Mouse (Mus musculus): ENCODE measurements around the gene Prmt6. TPM values are rescaled to one million over a fixed set of nuclear protein-coding genes. Genes with fewer than 3 reads are reported as not detected.

Gene Prmt6
- polyA plus RNA-seq (2012; rRNA removed), result 16.7 and 17.3 TPM in 2 replicates

DNA sequence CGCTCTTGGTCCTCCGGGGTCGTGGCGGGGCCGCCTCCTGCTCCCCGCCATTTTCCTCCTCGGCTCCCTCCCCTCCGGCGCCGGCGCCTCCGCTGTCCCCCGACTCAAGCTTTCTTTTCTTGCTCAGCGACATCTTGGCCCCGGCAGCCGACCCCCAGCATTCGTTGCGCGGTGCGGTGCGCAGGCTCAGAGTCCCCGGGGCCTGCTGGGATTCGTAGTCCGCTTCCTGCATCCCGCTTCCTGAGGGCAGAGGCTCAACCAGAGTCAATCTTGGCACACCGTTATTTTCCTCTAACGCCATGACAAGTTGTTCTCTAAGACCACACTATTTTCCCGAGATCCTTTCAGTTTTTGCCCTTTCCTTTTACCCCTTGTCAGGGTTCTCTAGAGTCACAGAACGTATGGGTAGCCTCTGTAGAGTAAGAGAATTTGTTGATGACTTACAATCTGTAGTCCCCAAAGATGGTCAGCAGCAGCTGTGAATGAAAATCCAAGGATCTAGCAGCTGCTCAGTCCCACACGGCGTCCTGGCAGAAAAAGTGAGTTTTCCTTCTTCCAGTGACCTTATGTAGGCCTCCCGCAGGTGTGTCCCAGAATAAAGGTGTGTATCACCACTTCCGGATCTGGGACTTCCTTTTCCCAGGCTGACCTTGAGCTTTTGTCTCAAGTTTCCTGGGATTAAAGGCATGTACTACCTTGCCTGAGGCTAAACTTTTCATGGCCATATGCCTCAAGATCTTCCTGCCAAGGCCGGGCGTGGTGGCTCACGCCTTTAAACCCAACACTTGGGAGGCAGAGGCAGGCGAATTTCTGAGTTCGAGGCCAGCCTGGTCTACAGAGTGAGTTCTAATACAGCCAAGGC is at the start of gene Prmt6:
Gene Prmt6, minus strand, starts transcription at position 160 of the 862 bp plus-strand sequence.
- 19% methylated on average over 38 of the region's 38 CpGs for WGBS
- Histone ChIP-seq H3K27ac (ENCODE audit: insufficient read depth, low read length) (peak within 1 kb of the TSS; percentile 77), H3K27me3 (ENCODE audit: control insufficient read depth, insufficient read depth, low read length) (no peaks in the 10 kb centered on the region), H3K4me3 (replicated peaks; ENCODE audit: insufficient read depth, low read depth, low read length) (peak within 1 kb of the TSS; percentile 84), H3K4me1 (ENCODE audit: control insufficient read depth, insufficient read depth, low read length) (no peaks in the 10 kb centered on the region; the same call in 1 of the 2 replicates)
- peak; percentile 91 to 92 for DNase-seq
- TF ChIP-seq CTCF (IDR thresholded peaks at IDR 0.05; ENCODE audit: borderline replicate concordance, insufficient read depth, low read depth, low read length) (no peak), POLR2A (IDR thresholded peaks at IDR 0.05; ENCODE audit: borderline replicate concordance, insufficient read depth, low read length) (peak; percentile 58; the same call in 1 of the 2 replicates)

DNA sequence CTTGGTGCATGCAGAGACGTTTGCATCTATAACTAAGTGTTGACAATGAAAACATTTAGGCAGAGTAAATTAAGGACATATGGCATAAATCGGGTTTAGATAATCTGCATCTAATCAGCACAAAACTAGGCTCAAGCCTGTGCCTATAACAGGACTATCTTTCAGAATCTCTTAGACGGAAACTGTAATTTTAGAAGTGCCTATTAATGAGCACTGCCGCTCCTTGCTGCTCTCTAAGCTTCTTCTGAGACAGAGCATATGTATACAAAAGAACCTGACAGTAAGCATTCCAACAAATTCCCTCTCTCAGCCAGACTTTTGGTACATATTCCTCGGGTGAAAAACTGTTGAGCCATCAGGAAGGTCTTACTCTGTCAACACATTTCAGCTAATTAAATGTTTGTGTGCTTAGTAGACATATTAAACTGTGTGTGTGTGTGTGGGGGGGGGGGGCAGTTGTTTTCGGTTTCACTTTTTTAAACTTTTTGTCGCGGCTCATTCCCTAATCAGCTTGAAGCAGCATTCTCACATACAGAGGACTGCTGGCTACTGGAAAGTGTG is 39.8 kb upstream of the Prmt6 start:
- 89% methylated on average over 8 of the region's 8 CpGs for WGBS
- H3K27ac ChIP-seq (ENCODE audit: insufficient read depth, low read length), result no peak overlapping the region
- no peaks in the 10 kb centered on the region for H3K27me3 ChIP-seq (ENCODE audit: control insufficient read depth, insufficient read depth, low read length)
- no peak for DNase-seq
- H3K4me3 ChIP-seq (replicated peaks; ENCODE audit: insufficient read depth, low read depth, low read length), result no peak overlapping the region
- no peak for TF ChIP-seq CTCF (IDR thresholded peaks at IDR 0.05; ENCODE audit: borderline replicate concordance, insufficient read depth, low read depth, low read length)
- no peak for TF ChIP-seq POLR2A (IDR thresholded peaks at IDR 0.05; ENCODE audit: borderline replicate concordance, insufficient read depth, low read length)
- H3K4me1 ChIP-seq (ENCODE audit: control insufficient read depth, insufficient read depth, low read length), result no peaks in the 10 kb centered on the region

DNA sequence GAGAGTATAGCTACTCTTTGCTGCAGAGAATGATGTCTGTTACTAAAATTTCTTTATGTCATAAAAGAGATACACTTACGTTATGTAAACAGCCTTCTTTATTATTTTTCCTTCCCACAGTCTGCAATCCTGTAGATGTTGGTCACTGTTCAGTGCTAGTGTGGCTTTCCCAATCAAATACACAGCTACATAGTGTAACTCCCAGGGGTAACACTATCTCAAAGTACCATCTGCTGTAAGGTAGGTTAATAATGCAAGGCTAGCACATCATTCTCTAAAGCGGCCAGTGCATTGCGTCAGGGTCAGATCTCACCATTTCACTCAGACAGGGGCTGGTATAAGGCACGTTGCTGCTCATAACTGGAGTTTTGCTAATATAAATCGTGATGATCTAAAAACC is 31.9 kb upstream of the Prmt6 start:
- H3K27ac ChIP-seq (ENCODE audit: insufficient read depth, low read length), result no peak overlapping the region
- TF ChIP-seq POLR2A (IDR thresholded peaks at IDR 0.05; ENCODE audit: borderline replicate concordance, insufficient read depth, low read length), result no peak
- no peak for TF ChIP-seq CTCF (IDR thresholded peaks at IDR 0.05; ENCODE audit: borderline replicate concordance, insufficient read depth, low read depth, low read length)
- no peaks in the 10 kb centered on the region for H3K27me3 ChIP-seq (ENCODE audit: control insufficient read depth, insufficient read depth, low read length)
- no peaks in the 10 kb centered on the region for H3K4me1 ChIP-seq (ENCODE audit: control insufficient read depth, insufficient read depth, low read length)
- no peak for DNase-seq
- 89% methylated on average over 5 of the region's 5 CpGs for WGBS
- no peak overlapping the region for H3K4me3 ChIP-seq (replicated peaks; ENCODE audit: insufficient read depth, low read depth, low read length)

DNA sequence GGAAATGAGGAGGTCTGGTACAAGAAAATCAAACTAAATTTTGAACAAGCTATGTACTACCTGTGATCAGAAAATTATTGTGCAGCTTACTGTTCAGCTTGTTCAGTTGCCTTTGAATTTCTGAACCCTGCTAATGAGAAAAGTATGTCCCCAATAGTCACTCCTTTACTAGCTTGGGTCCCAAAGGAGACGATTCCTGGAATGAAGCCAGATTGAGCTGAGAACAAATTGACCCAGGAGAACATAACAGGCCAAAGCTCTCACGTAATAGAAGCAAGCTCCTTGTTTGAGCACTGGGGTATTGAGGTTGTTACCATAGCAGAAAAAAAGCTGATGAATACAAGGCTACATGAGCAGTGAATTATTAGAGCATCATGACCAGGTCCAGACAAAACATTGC is 17.0 kb upstream of the Prmt6 start:
- H3K4me1 ChIP-seq (ENCODE audit: control insufficient read depth, insufficient read depth, low read length), result no peaks in the 10 kb centered on the region
- DNase-seq, result no peak
- 29% methylated on average over 2 of the region's 2 CpGs for WGBS
- no peak overlapping the region for H3K27ac ChIP-seq (ENCODE audit: insufficient read depth, low read length)
- H3K27me3 ChIP-seq (ENCODE audit: control insufficient read depth, insufficient read depth, low read length), result no peaks in the 10 kb centered on the region
- H3K4me3 ChIP-seq (replicated peaks; ENCODE audit: insufficient read depth, low read depth, low read length), result no peak overlapping the region
- TF ChIP-seq CTCF (IDR thresholded peaks at IDR 0.05; ENCODE audit: borderline replicate concordance, insufficient read depth, low read depth, low read length) (no peak), POLR2A (IDR thresholded peaks at IDR 0.05; ENCODE audit: borderline replicate concordance, insufficient read depth, low read length) (no peak)

DNA sequence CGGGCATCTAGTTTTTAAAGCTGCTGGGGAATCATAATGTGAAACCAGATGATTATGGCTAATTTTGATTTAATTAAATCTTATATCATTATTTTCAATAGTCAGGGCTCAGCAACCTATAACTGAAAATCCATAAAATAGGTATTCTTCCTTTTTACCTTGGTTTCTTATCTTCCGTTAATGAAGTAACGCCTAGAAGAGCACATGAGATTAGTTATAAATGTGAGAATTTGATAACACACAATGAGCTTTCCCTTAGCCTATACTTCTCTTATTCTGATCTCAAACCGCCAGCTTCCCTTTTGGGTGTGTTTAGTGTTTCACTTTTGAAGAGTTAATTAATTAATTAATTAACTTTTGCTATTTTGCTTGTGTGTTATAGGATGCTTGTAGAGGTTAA is 2.3 kb upstream of the Prmt6 start:
- Histone ChIP-seq H3K27me3 (ENCODE audit: control insufficient read depth, insufficient read depth, low read length) (no peaks in the 10 kb centered on the region), H3K4me1 (ENCODE audit: control insufficient read depth, insufficient read depth, low read length) (no peaks in the 10 kb centered on the region), H3K27ac (ENCODE audit: insufficient read depth, low read length) (no peak overlapping the region), H3K4me3 (replicated peaks; ENCODE audit: insufficient read depth, low read depth, low read length) (no peak overlapping the region)
- 94% methylated on average over 4 of the region's 4 CpGs for WGBS
- DNase-seq, result no peak
- TF ChIP-seq CTCF (IDR thresholded peaks at IDR 0.05; ENCODE audit: borderline replicate concordance, insufficient read depth, low read depth, low read length) (no peak), POLR2A (IDR thresholded peaks at IDR 0.05; ENCODE audit: borderline replicate concordance, insufficient read depth, low read length) (no peak)

DNA sequence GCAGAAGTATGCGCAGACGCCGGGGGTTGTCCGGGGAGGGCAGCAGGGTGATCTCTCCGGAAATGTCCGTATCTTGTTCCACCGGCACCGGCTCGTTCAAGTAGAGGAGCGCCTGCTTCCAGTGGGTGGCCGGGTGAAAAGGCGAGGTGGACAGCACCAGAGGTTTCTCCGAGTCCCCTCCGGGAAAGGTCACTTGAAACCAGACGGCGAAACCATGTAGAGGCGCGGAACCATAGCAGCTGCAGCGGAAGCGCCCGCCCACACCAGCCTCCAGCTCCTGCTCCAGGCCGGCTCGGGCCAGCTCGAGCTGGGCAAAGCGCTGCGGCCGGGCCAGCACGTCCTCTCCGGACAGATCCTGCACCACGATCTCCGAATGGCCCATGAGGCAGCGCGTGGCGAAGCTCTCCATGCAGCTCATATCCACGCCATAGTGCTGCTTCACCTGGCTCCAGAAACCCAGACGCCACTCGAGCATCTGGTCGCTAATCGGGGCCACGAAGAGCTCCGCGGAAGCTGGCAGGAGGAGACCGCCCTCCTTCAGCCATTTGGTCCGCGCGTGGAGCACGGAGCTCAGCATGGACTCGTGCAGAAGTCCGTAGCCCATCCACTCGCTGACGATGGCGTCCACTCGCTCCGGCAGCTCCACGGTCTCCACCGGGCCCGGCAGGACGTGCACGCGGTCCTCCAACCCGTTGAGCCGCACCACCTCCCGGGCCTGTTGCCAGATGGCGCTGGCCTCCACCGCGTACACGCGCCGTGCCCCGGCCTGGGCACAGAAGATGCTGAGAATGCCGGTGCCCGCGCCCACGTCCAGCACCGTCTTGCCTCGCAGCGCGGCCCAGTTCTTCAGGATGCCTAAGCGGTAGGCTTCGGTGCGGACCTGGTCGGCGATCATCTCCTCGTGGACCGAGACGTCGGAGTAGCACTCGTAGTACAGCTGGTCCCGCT is 633 bp downstream of the Prmt6 start:
- peak; percentile 86 to 88 for DNase-seq
- no peak for TF ChIP-seq POLR2A (IDR thresholded peaks at IDR 0.05; ENCODE audit: borderline replicate concordance, insufficient read depth, low read length)
- TF ChIP-seq CTCF (IDR thresholded peaks at IDR 0.05; ENCODE audit: borderline replicate concordance, insufficient read depth, low read depth, low read length), result no peak
- H3K4me3 ChIP-seq (replicated peaks; ENCODE audit: insufficient read depth, low read depth, low read length), result peak overlapping the region; percentile 84
- H3K27ac ChIP-seq (ENCODE audit: insufficient read depth, low read length), result peak overlapping the region; percentile 77
- no peaks in the 10 kb centered on the region for H3K27me3 ChIP-seq (ENCODE audit: control insufficient read depth, insufficient read depth, low read length)
- under 1% methylated on average over 89 of the region's 89 CpGs for WGBS
- no peaks in the 10 kb centered on the region; the same call in 1 of the 2 replicates for H3K4me1 ChIP-seq (ENCODE audit: control insufficient read depth, insufficient read depth, low read length)

DNA sequence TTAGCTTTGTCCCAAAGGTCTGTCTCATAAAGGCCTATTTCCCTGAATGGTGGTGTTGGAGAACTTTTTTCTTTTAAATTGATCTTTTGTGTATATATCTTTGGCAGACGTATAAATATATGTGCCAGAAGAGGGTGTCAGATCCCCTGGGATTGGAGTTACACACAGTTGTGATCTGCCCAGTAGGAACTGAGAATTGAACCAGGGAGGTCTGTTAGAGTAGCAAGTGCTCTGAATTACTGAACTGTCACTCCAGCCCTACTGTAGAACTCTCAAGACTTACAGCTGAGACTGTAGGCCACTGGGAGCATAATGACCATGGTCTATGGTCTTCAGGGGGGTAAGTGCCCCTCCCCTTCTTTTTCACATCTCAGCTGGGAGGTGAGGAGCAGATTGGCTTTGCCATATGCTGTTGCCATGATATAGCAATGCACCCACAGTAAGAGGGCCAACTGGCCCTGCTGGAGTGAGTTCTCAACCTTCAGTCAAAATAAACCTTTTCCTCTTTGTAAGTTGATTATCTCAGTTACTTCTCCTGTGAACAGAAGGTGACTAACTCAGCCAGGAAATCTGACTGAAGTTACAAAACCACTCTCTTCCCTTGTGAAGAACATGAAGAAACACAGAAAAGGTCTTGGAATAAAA is 13.9 kb downstream of the Prmt6 start:
- Histone ChIP-seq H3K4me1 (ENCODE audit: control insufficient read depth, insufficient read depth, low read length) (no peaks in the 10 kb centered on the region), H3K27me3 (ENCODE audit: control insufficient read depth, insufficient read depth, low read length) (no peaks in the 10 kb centered on the region; the same call in 1 of the 2 replicates), H3K27ac (ENCODE audit: insufficient read depth, low read length) (no peak overlapping the region), H3K4me3 (replicated peaks; ENCODE audit: insufficient read depth, low read depth, low read length) (no peak overlapping the region)
- 70% methylated on average over 1 of the region's 1 CpGs for WGBS
- TF ChIP-seq POLR2A (IDR thresholded peaks at IDR 0.05; ENCODE audit: borderline replicate concordance, insufficient read depth, low read length), result no peak
- TF ChIP-seq CTCF (IDR thresholded peaks at IDR 0.05; ENCODE audit: borderline replicate concordance, insufficient read depth, low read depth, low read length), result no peak
- peak; percentile 11 to 21 for DNase-seq

Other genes with a start within 250 kb of the Prmt6 start
- gene Ntng1, start 107.0 kb downstream of the Prmt6 start, polyA plus RNA-seq (2012; rRNA removed), result 24.9 and 27.8 TPM in 2 replicates

All from cerebellum, adult 2 months (tissue).